Mouse (Mus musculus) urinary bladder, postnatal 25 days (tissue): ENCODE measurements around the gene Cacna1i.

Source experiments
- DNase-seq: peaks from one replicate; pipeline ENCODE4 v3.0.0; 2022; ENCODE audit warnings: low spot score

The Cacna1i gene

GRCm38 (mm10) chr15:80410661-80411060, 123.6 kb downstream of the Cacna1i start:
- DNase-seq, result no peak

GRCm38 (mm10) chr15:80413070-80413469, 126.0 kb downstream of the Cacna1i start:
- no peak for DNase-seq

- no peak for DNase-seq
Observed at GRCm38 (mm10) chr15:80413988-80414721, 127.1 kb downstream of the Cacna1i start.

GRCm38 (mm10) chr15:80415132-80415531, 128.1 kb downstream of the Cacna1i start:
- no peak for DNase-seq

- no peak for DNase-seq
Observed at GRCm38 (mm10) chr15:80417066-80417465, 130.0 kb downstream of the Cacna1i start.

GRCm38 (mm10) chr15:80418146-80418545, 131.1 kb downstream of the Cacna1i start:
- no peak for DNase-seq

DNA sequence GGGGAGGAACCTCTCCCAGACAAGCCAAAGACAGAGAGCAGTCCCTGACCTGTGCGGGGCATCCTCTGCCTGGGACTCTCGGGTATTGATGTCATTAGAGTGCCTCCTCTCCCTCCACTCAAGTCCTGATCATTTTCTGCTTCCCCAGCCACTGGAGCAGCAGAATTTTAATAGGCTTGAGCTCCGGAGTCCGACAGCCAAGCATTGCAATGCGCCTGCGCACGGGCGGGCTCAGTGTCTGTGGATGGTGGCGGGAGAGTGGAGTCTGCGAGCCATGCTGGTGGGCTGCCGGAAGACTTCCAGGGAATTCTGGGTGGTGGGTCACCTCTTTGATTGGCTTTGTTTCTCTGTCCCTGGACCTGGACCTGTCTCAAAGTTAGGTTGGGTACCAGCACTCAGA, 143.3 kb downstream of the Cacna1i start:
- DNase-seq, result no peak

GRCm38 (mm10) chr15:80436961-80437360, 149.9 kb downstream of the Cacna1i start:
- no peak for DNase-seq

GRCm38 (mm10) chr15:80437996-80438395, 151.0 kb downstream of the Cacna1i start:
- DNase-seq, result no peak

GRCm38 (mm10) chr15:80438423-80438822, 151.4 kb downstream of the Cacna1i start:
- no peak for DNase-seq

DNA sequence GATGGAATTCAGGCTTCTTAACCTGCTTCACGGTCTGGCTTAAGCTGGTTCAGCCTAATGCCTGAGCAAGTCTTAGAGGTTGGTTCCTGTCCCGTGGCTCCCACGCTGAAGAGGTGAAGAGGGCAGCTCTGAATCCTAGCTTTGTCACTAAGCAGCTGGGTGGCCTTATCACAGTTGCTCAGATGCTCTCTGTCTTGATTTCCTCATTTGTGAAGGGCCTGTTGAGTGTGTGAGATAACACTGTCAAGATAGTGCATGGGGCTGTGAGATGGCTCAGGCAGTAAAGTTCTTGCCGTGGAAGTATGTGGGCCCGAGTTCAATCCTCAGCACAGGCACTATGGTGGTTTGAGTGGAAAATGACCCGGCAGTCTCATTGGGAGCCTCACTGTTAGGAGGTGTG, 153.2 kb downstream of the Cacna1i start:
- DNase-seq, result no peak

DNA sequence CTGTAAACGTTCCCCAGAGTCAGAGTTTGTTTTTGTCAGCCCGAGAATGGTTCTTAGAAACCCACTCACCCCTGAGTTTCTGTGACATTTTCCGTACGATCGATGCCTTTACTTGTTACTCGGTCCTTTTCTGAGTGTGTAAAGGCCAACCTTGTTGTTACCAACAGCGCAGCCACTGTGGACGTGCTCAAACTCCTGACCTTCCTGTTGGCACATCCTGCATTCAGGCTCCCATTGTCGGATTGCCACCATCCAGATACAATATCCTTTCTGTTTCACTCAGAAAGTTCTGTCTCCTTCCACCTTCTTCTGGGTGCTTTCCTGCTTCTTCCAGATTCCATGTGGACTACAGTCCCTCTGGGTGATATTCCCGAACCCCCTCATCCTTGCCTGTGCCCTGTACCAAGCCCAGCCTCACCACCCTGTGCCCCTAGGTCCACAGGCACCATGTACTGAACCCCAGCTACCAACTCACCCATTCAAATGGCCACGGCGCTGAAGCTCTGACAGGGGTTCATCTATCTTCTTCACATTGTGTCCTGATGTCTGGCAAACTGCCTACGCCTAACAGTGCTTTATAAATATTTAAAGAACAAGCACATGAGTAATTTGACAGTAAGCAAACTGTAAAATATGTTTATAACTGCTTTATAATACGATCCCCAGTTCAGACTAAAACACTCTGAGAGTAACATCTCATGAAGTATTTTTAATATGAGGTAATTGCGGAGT, 159.1 kb downstream of the Cacna1i start:
- DNase-seq, result no peak
